25 mouse cellular contexts compared by ENCODE assay signal in the genomic region with DNA sequence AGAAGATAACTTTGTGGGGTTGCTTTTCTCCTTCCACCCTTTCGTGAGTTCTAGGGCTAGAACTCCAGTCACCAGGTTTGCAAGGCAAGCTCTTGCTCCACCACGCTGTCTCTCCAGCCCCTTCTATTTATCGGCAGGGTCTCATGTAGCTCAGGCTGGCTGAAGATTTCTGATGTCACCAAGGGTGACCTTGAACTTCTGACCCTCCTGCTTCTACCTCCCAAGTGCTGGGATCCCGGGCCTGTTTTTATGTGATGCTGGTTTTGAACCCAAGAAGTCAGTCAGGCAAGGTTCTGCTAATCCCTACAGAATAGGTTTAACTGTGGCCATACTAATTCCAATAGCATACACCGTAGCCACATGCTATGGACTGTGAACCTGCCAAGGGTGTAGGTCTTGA. TPM values are rescaled to one million over a fixed set of nuclear protein-coding genes. Genes with fewer than 3 reads are reported as not detected.
DNase-seq lines count a peak whose midpoint lies in the region; ATAC-seq and TF ChIP-seq lines count a peak whose summit lies in the region.
"Had no signal": no experiment of that assay in that cellular context is flagged by ENCODE, and none has a peak within 500 bp of the region (broad histone marks: within the 10 kb centered on the region; RNA-seq: fewer than 3 reads in every experiment).

No protein-coding gene starts in this region.

- no peak for ATAC-seq in intestine, postnatal 0 days
- ATAC-seq: activated CD4-positive, CD25-positive, alpha-beta regulatory T cell, adult 4 months; CD4-positive, CD25-positive, alpha-beta regulatory T cell, adult 4 months; Patski had no signal

- H3K4me1 ChIP-seq in intestine, postnatal 0 days (replicated peaks; ENCODE audit: control insufficient read depth, insufficient read depth, low read length), result no peaks in the 10 kb centered on the region

- no peak overlapping the region for H3K4me3 ChIP-seq in intestine, postnatal 0 days (ENCODE audit: low read depth, low read length)

- no peak for TF ChIP-seq CTCF in intestine, postnatal 0 days (IDR thresholded peaks at IDR 0.05; ENCODE audit: low read depth)

- H3K4me2 ChIP-seq in intestine, postnatal 0 days (replicated peaks; ENCODE audit: low read depth), result no peak overlapping the region

- no peak overlapping the region for H3K27ac ChIP-seq in intestine, postnatal 0 days (ENCODE audit: low read depth, low read length)

- H3K9ac ChIP-seq in intestine, postnatal 0 days (ENCODE audit: low read depth, low read length), result no peak overlapping the region

- no peaks in the 10 kb centered on the region for H3K36me3 ChIP-seq in intestine, postnatal 0 days (ENCODE audit: control insufficient read depth, insufficient read depth)
- H3K36me3 ChIP-seq: G1E had no signal

- WGBS in intestine, postnatal 0 days, result 80% methylated on average over 5 of the region's 5 CpGs

- DNase-seq in ES-CJ7 (ENCODE audit: low read depth, low spot score), result peak; percentile 68
- peak; percentile 78 for DNase-seq in R1 (ENCODE audit: low read depth, low spot score)
- DNase-seq in ZHBTc4 (ENCODE audit: low read depth, low spot score), result peak; percentile 57
- no peak for DNase-seq in heart, adult 11 months
- DNase-seq in right cerebral cortex, postnatal 14 days, result no peak
- DNase-seq: adrenal gland, adult 2 months; adrenal gland, adult 8-10 months; adrenal gland, postnatal 10 days; adrenal gland, postnatal 14 days; adrenal gland, postnatal 25 days; adrenal gland, postnatal 36 days; B cell, adult 2 months; cerebellum, adult 11 months; cerebellum, adult 11-12 months; cerebellum, adult 18-20 months; cerebellum, adult 2 months; cerebellum, adult 8-10 months; cerebellum, adult 9-10 months had no signal

- H3K9me3 ChIP-seq in intestine, postnatal 0 days (ENCODE audit: control insufficient read depth), result no peaks in the 10 kb centered on the region

- no peaks in the 10 kb centered on the region for H3K27me3 ChIP-seq in intestine, postnatal 0 days (replicated peaks; ENCODE audit: control insufficient read depth, insufficient read depth, low read length)
- H3K27me3 ChIP-seq: CH12.LX, Patski had no signal

RNA-seq across cellular contexts. Expression of gene Kazn, which starts 5.4 kb away (rescaled TPM):
- polyA plus RNA-seq in intestine, postnatal 0 days (2015; fragmentation: Nextera tagmentation; extraction: Ambion mirVana), result 17.5 and 20.2 TPM in 2 replicates
- polyA plus RNA-seq: activated CD4-positive, CD25-positive, alpha-beta regulatory T cell, adult 4 months; C2C12; CD4-positive, CD25-positive, alpha-beta regulatory T cell, adult 4 months; G1E had no signal

Comparison
In these comparisons a context has a peak if more than half of its experiments do, and no peak if none do; other contexts are left out.
1. DNase-seq: peak in ES-CJ7 (single experiment), R1 (single experiment) and ZHBTc4 (single experiment); none in heart, adult 11 months (single experiment) and right cerebral cortex, postnatal 14 days (single experiment).